Mouse (Mus musculus): ENCODE measurements around the gene Rnase12. TPM values are rescaled to one million over a fixed set of nuclear protein-coding genes. Genes with fewer than 3 reads are reported as not detected.
"Not testable (repeated sequence)": the region's sequence is repeated elsewhere in the genome, so short reads cannot be mapped to it uniquely, and the experiment has no call there.

Gene Rnase12
- polyA plus RNA-seq (2014; fragmentation: Nextera tagmentation; extraction: Ambion mirVana): not detected in 2 replicates

DNA sequence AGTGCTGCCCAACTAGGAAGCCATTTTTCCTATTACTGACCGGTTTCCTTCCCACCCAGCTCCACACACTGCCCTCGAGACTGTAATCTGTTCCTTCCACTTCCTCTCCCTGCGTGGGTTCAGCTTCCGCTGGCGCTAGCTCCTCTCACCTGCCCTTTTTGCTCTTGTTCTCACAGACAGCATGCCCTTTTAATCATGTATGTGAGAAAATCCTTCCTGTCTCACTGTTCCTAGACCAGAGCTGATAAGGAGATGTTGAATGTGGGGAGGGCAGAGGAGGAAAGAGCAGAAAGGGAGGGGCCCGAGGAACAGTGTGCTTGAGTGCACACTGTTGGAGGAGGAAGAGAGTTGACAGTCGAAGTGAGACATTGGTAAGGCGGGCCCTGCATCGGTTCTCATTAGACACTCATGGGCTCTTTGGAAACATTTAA is at the start of gene Rnase12:
Rnase12 (minus strand) TSS at position 261 of the 431 bp plus-strand sequence.
- Histone ChIP-seq H3K4me1 (ENCODE audit: control insufficient read depth, insufficient read depth, low read length) (no peaks in the 10 kb centered on the region), H3K27ac (ENCODE audit: low read depth, low read length) (no peak within 1 kb of the TSS), H3K9me3 (ENCODE audit: control insufficient read depth, low read length) (no peaks in the 10 kb centered on the region), H3K4me2 (ENCODE audit: low read depth, low read length) (no peak within 1 kb of the TSS), H3K27me3 (ENCODE audit: control insufficient read depth, insufficient read depth, low read length) (no peaks in the 10 kb centered on the region), H3K9ac (replicated peaks; ENCODE audit: low read depth, low read length) (no peak within 1 kb of the TSS), H3K4me3 (ENCODE audit: low read depth, low read length) (no peak within 1 kb of the TSS), H3K36me3 (ENCODE audit: control insufficient read depth, insufficient read depth, low read length) (no peaks in the 10 kb centered on the region)
- no peak for ATAC-seq (ENCODE audit: low read depth)
- WGBS: 82% methylated on average over 9 of the region's 9 CpGs

DNA sequence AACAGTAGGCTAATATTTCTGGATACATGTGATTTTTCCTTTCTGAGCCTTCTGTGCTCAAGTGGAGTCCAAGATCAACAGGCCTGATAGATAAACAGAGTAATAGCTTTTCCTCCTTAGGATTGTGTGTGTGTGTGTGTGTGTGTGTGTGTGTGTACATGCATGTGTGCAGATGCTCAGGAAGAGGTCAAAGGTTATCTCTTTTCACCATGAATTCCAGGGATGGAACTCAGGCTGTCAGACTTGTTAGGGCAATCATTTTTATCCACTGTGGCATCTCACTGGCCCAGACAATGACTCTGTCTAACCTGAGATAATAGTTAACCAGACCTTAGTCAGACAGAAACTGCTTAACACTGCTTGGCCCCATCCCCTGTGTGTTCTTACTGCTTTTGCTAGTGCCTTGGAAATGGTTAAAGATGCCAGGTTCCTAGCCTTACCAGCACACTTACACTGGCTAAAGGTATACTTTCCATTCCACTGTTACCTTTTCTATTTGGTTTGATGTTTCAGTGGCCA is 49.0 kb upstream of the Rnase12 start:
- Histone ChIP-seq H3K27me3 (ENCODE audit: control insufficient read depth, insufficient read depth, low read length) (no peaks in the 10 kb centered on the region), H3K27ac (ENCODE audit: low read depth, low read length) (no peak overlapping the region), H3K4me3 (ENCODE audit: low read depth, low read length) (no peak overlapping the region), H3K36me3 (ENCODE audit: control insufficient read depth, insufficient read depth, low read length) (no peaks in the 10 kb centered on the region), H3K4me1 (ENCODE audit: control insufficient read depth, insufficient read depth, low read length) (no peaks in the 10 kb centered on the region), H3K4me2 (ENCODE audit: low read depth, low read length) (no peak overlapping the region), H3K9ac (replicated peaks; ENCODE audit: low read depth, low read length) (no peak overlapping the region), H3K9me3 (ENCODE audit: control insufficient read depth, low read length) (no peaks in the 10 kb centered on the region)
- no peak for ATAC-seq (ENCODE audit: low read depth)

DNA sequence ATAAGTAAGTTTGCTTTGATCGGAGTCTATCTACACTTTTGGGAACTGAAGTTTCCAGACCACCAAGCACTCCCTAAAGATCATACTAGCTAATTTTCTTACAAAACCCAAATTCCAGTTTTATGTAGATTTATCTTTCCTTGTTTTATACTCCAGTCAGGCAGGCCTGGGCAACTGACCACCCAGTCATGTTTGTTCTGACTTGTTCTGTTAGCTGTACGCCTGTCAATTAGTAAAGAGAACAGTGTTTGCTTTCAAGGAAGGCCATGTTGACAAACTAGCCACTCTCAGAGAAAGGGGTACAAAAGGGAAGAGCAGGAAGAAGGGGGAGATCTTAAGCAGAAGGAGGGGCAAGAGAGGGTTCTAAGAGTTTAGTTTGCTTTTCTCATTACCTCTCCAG is 46.9 kb upstream of the Rnase12 start:
- Histone ChIP-seq H3K4me3 (ENCODE audit: low read depth, low read length) (no peak overlapping the region), H3K4me1 (ENCODE audit: control insufficient read depth, insufficient read depth, low read length) (no peaks in the 10 kb centered on the region), H3K27me3 (ENCODE audit: control insufficient read depth, insufficient read depth, low read length) (no peaks in the 10 kb centered on the region), H3K36me3 (ENCODE audit: control insufficient read depth, insufficient read depth, low read length) (no peaks in the 10 kb centered on the region), H3K4me2 (ENCODE audit: low read depth, low read length) (no peak overlapping the region), H3K27ac (ENCODE audit: low read depth, low read length) (no peak overlapping the region), H3K9me3 (ENCODE audit: control insufficient read depth, low read length) (no peaks in the 10 kb centered on the region), H3K9ac (replicated peaks; ENCODE audit: low read depth, low read length) (no peak overlapping the region)
- ATAC-seq (ENCODE audit: low read depth): no peak
- 92% methylated on average over 2 of the region's 2 CpGs for WGBS

DNA sequence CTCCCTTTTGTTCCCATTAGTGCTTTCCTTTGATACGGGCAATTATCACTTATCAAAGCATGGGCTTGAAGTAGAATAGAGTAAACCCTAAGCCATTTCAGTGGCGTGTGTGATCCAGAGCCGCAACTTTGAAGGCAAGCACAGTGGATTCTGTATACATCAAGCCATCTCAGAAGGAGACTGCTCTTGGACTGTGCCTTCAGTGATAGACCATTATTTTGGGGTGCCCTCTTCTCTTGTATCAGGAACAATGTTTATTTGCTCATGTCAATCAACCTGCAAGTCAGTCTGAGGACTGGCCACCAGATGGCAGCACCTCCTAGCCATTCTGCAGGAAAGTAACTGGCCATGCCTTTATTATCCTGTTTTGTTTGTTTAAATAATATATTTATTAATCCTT is 45.8 kb upstream of the Rnase12 start:
- peak; percentile 42 for ATAC-seq (ENCODE audit: low read depth)
- H3K4me1 ChIP-seq (ENCODE audit: control insufficient read depth, insufficient read depth, low read length): no peaks in the 10 kb centered on the region
- H3K9ac ChIP-seq (replicated peaks; ENCODE audit: low read depth, low read length): no peak overlapping the region
- H3K36me3 ChIP-seq (ENCODE audit: control insufficient read depth, insufficient read depth, low read length): no peaks in the 10 kb centered on the region
- no peak overlapping the region for H3K27ac ChIP-seq (ENCODE audit: low read depth, low read length)
- no peak overlapping the region for H3K4me3 ChIP-seq (ENCODE audit: low read depth, low read length)
- no peaks in the 10 kb centered on the region for H3K27me3 ChIP-seq (ENCODE audit: control insufficient read depth, insufficient read depth, low read length)
- H3K4me2 ChIP-seq (ENCODE audit: low read depth, low read length): no peak overlapping the region
- H3K9me3 ChIP-seq (ENCODE audit: control insufficient read depth, low read length): no peaks in the 10 kb centered on the region
- whole genome bisulfite sequencing: 54% methylated on average over 3 of the region's 3 CpGs

DNA sequence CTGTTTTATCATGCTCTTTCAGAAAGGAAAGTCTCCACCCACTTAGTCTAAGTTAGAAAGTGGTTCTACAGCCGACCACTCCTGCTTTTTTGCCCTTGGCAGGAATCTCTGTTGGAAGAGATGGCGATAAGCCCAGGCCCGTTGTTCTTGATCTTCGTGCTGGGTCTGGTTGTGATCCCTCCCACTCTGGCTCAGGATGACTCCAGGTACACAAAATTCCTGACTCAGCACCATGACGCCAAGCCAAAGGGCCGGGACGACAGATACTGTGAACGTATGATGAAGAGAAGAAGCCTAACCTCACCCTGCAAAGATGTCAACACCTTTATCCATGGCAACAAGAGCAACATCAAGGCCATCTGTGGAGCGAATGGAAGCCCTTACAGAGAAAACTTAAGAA is 43.8 kb upstream of the Rnase12 start:
- WGBS: 83% methylated on average over 9 of the region's 9 CpGs

DNA sequence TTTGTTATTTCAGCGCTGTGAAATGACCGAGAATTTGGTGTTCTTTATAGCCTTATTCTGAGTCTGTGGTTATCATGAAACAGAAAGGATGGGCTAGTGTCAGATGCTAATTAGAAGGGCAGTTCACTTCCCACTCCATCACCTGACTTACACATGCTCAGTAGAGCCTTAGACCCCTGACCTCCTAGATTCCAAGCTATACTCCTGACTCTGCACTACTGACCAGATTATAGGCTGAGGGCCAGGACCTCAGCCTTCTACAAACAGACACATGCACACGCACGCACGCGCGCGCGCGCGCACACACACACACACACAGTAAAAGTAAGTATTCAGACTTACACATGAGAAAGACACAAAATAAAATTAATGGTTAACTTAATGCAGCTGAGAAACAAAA is 41.5 kb upstream of the Rnase12 start:
- Histone ChIP-seq H3K4me2 (ENCODE audit: low read depth, low read length) (no peak overlapping the region), H3K4me1 (ENCODE audit: control insufficient read depth, insufficient read depth, low read length) (no peaks in the 10 kb centered on the region), H3K9me3 (ENCODE audit: control insufficient read depth, low read length) (no peaks in the 10 kb centered on the region), H3K9ac (replicated peaks; ENCODE audit: low read depth, low read length) (no peak overlapping the region), H3K27me3 (ENCODE audit: control insufficient read depth, insufficient read depth, low read length) (no peaks in the 10 kb centered on the region), H3K27ac (ENCODE audit: low read depth, low read length) (no peak overlapping the region), H3K4me3 (ENCODE audit: low read depth, low read length) (no peak overlapping the region), H3K36me3 (ENCODE audit: control insufficient read depth, insufficient read depth, low read length) (no peaks in the 10 kb centered on the region)
- 96% methylated on average over 11 of the region's 11 CpGs for WGBS
- no peak; the same call in 1 of the 2 replicates for ATAC-seq (ENCODE audit: low read depth)

More for the DNA sequence above, 43.8 kb upstream of the Rnase12 start:
- Histone ChIP-seq H3K27ac (ENCODE audit: low read depth, low read length) (no peak overlapping the region), H3K4me3 (ENCODE audit: low read depth, low read length) (no peak overlapping the region), H3K4me2 (ENCODE audit: low read depth, low read length) (no peak overlapping the region), H3K9me3 (ENCODE audit: control insufficient read depth, low read length) (no peaks in the 10 kb centered on the region), H3K27me3 (ENCODE audit: control insufficient read depth, insufficient read depth, low read length) (no peaks in the 10 kb centered on the region), H3K9ac (replicated peaks; ENCODE audit: low read depth, low read length) (no peak overlapping the region), H3K36me3 (ENCODE audit: control insufficient read depth, insufficient read depth, low read length) (no peaks in the 10 kb centered on the region), H3K4me1 (ENCODE audit: control insufficient read depth, insufficient read depth, low read length) (no peaks in the 10 kb centered on the region)
- no peak for ATAC-seq (ENCODE audit: low read depth)

DNA sequence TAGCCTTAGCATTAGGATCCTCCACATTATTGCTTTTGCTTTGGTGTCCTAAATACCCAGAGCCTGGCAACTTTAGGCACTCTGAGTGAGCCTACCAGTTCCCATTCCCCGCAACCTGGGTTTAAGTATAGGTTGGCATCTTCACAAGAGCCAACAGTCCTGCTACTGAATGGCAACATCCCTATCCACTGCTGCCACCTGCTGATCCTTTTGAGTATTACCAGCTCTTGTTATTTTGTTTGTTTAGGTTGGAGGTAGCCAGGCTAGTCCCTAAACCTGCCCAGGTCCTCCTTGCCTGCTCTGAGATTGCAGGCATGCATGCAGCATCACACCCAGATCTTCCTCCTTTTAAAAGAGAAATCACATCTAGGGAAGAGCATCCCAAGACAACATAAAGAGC is 40.8 kb upstream of the Rnase12 start:
- H3K9ac ChIP-seq (replicated peaks; ENCODE audit: low read depth, low read length); H3K27me3 ChIP-seq (ENCODE audit: control insufficient read depth, insufficient read depth, low read length); H3K36me3 ChIP-seq (ENCODE audit: control insufficient read depth, insufficient read depth, low read length); H3K27ac ChIP-seq (ENCODE audit: low read depth, low read length); H3K4me3 ChIP-seq (ENCODE audit: low read depth, low read length); H3K4me1 ChIP-seq (ENCODE audit: control insufficient read depth, insufficient read depth, low read length); H3K4me2 ChIP-seq (ENCODE audit: low read depth, low read length); H3K9me3 ChIP-seq (ENCODE audit: control insufficient read depth, low read length): not testable (repeated sequence)
- 16% methylated on average over 1 of the region's 1 CpGs for WGBS
- peak; percentile 69 for ATAC-seq (ENCODE audit: low read depth)

DNA sequence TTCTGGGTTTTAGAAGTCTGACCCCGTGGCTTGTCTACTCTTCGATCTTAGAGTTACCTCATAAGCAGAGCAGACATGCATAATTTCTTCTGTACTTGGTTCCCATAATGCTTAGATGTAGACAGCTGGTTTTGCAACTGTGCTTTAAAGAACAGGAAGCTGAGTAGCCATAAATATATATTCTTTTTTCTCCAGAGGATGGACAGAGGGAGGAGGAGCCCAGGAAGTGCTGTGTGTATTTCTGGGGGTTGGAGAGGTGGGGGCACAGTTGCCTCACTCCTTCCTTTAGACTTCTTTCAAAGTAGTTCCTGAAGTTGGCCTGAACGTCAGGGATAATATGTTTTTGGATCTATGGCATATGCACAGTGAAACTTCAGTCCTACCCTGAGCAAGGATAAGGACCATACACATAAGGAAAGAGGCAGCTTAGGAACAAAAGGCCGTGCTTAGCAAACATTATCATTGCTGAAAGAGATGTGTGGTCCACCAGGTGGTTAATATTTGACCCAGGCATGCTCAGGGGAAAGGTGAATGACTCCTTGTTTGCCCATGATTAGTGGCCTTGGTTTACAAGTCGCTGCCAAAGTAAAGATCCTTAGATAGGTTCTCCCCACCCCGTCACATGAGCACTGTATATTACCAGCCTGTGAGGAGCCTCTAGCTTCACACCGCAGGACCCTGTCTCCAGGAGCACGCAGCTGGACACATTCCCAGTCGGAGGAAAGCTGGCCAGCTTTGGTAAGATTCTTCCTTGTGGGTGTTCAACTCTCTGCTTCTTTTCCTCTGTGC is 38.5 kb upstream of the Rnase12 start:
- Histone ChIP-seq H3K27ac (ENCODE audit: low read depth, low read length) (no peak overlapping the region), H3K4me3 (ENCODE audit: low read depth, low read length) (no peak overlapping the region), H3K4me1 (ENCODE audit: control insufficient read depth, insufficient read depth, low read length) (no peaks in the 10 kb centered on the region), H3K36me3 (ENCODE audit: control insufficient read depth, insufficient read depth, low read length) (no peaks in the 10 kb centered on the region), H3K27me3 (ENCODE audit: control insufficient read depth, insufficient read depth, low read length) (no peaks in the 10 kb centered on the region), H3K9me3 (ENCODE audit: control insufficient read depth, low read length) (no peaks in the 10 kb centered on the region), H3K4me2 (ENCODE audit: low read depth, low read length) (no peak overlapping the region), H3K9ac (replicated peaks; ENCODE audit: low read depth, low read length) (no peak overlapping the region)
- no peak for ATAC-seq (ENCODE audit: low read depth)
- 69% methylated on average over 9 of the region's 9 CpGs for WGBS

DNA sequence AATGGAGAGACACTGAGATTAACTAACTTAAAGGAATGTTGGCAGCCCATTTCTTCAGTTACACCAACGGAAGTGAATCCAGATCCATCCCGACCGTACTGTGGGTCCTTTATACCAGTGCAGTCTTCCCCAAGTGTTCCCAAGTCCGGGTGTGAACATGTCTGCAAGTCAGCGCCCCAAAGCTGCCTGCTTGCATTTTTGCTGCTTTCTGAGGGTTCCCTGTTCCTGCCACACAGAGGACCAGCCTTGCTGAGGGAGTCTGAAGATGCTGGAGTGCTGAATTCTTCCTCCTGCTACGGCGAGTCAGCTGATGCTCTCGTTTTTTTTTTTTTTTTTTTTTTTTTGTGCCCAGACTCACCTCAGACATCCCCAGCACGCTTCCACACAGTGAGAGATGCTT is 37.5 kb upstream of the Rnase12 start:
- Histone ChIP-seq H3K36me3 (ENCODE audit: control insufficient read depth, insufficient read depth, low read length) (no peaks in the 10 kb centered on the region), H3K27me3 (ENCODE audit: control insufficient read depth, insufficient read depth, low read length) (no peaks in the 10 kb centered on the region), H3K27ac (ENCODE audit: low read depth, low read length) (no peak overlapping the region), H3K9ac (replicated peaks; ENCODE audit: low read depth, low read length) (no peak overlapping the region), H3K4me2 (ENCODE audit: low read depth, low read length) (no peak overlapping the region), H3K9me3 (ENCODE audit: control insufficient read depth, low read length) (no peaks in the 10 kb centered on the region), H3K4me1 (ENCODE audit: control insufficient read depth, insufficient read depth, low read length) (no peaks in the 10 kb centered on the region), H3K4me3 (ENCODE audit: low read depth, low read length) (no peak overlapping the region)
- ATAC-seq (ENCODE audit: low read depth): no peak
- WGBS: 68% methylated on average over 9 of the region's 9 CpGs
